Mouse (Mus musculus): ENCODE data around the gene Gm9970.

The Gm9970 gene

GRCm38 (mm10) chr5:31240637-31241521 is at the start of gene Gm9970, which contains the start of gene Nrbp1:
Gene Gm9970 (minus strand): TSS chr5:31241232.
Gene Nrbp1 (plus strand): TSS chr5:31240864.
- DNase-seq = peak; percentile 97 to 99

GRCm38 (mm10) chr5:31289626-31290230 is 48.7 kb upstream of the Gm9970 start:
- DNase-seq = no peak

DNA sequence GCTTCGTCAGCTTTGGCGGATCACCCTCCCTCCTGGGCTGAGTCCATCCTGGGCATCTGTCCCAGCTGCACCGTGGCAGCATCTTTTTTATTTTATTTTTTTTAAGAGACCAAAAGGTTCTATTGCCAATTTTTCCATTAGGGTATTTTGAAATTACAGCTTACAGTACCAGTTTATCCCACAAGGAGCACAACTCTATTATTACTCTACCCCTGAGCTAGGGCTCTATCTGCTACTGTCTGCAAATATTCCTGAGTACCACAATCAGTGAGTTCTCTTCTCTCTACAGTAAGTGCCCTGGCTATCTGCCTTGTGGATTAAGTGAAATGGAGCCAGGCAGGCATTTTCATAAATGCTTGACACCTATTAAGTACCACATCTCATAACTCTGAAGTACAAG is 47.6 kb upstream of the Gm9970 start:
- DNase-seq = no peak

DNA sequence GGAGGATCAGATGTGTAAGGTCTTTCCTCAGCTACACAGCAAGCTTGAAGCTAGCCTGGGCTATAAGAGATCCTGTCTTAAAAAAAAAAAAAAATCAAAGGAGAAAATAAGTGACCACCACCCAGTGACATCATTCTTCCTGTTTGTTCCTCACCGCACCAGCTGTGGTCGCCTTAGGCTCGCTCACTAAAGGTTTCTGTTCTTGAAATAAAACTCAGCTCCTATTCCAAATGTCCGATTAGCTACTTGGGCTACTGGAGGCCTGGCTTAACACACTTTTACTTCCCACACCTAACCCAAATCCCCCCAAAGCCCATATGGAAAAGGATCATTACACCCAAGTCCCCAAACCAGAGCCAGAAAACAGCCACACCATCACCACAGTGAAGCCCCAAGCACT is 47.2 kb upstream of the Gm9970 start:
- no peak for DNase-seq

GRCm38 (mm10) chr5:31279245-31279988 is 38.4 kb upstream of the Gm9970 start:
- no peak for DNase-seq

DNA sequence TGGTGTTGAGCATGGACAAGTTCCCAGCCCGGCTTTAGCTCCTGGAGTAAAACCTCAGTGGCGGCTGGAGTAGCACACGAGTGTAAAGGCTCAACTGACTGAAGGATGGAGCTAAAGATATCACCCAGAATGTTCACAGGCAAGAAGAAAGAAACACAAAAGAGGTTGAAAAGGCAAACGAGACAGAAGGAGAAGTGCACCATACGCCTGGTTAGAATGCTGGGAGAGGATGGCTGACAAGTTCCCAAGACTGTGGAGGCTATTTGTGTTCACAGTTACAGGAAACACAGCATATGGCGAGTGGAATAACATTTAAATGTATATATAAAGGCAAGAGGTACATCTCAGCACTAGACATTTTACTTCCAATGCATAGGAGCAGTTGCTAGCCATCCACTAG is 32.0 kb upstream of the Gm9970 start:
- DNase-seq = no peak

DNA sequence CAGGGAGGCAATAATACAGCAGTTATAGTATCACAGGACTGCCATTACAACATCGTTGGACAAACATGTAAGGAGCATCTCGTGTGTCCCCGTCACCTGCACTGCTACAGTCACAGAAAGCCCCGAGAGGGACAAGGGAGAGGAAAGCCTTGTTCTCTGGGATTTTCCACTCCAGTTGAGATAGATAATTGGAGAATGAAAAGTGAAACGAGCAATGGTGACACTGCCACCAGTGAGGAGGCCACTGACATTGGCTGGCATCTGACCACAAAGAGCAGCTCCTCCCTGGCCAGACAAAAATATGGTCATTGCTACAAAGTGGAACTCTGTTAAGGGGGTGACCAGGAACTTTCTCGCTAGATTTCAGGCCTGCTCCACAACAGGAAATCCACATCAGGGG is 26.7 kb upstream of the Gm9970 start:
- DNase-seq = no peak

- peak; percentile 62 to 76 for DNase-seq
These were observed 25.1 kb upstream of the Gm9970 start for GRCm38 (mm10) chr5:31266101-31266500.

GRCm38 (mm10) chr5:31257616-31258015 is 16.6 kb upstream of the Gm9970 start:
- no peak for DNase-seq

- DNase-seq = no peak
These were observed 14.9 kb upstream of the Gm9970 start for GRCm38 (mm10) chr5:31255971-31256370.

GRCm38 (mm10) chr5:31255381-31255780 is 14.3 kb upstream of the Gm9970 start:
- DNase-seq = no peak

GRCm38 (mm10) chr5:31254901-31255300 is 13.9 kb upstream of the Gm9970 start:
- no peak for DNase-seq

- DNase-seq = no peak
These were observed 13.4 kb upstream of the Gm9970 start for GRCm38 (mm10) chr5:31254452-31254851.

- DNase-seq = no peak
These were observed 12.8 kb upstream of the Gm9970 start for GRCm38 (mm10) chr5:31253806-31254205.

DNA sequence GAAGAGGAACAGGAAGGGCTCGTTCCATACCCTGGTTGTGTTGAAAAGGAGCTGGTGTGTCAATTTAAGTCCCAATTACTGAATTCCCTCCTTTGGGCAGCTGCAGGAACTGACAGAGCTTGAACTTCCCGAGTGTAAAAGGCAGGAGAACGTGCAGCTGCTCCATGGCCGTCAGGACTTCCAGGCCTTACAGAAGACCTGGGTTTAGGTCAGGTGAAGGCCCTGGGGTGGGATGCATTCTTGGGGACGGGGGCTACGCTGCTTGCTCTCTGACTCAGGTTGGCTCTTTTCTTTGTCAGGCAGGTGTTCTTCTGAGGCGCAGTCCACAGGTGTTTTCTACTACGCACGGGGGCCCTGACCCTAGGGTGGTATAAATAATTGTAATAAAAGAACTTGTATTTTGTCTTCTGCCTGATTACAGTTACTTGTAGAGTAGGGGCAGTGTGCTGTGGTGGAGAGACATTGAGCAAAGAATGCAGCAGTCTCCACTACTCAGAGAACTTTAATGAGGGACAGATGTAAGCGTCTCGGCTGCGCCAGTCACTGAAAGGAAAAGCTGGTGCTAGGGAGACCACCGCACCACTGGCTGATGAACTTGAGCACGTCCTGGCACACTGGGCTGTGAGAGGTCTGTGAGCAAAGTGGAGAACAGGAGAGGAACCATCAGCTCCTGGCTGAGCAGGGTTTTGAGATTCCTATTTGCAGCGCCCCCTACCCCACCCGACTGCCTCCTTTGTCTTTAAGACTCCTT is 11.9 kb upstream of the Gm9970 start:
- no peak for DNase-seq

DNA sequence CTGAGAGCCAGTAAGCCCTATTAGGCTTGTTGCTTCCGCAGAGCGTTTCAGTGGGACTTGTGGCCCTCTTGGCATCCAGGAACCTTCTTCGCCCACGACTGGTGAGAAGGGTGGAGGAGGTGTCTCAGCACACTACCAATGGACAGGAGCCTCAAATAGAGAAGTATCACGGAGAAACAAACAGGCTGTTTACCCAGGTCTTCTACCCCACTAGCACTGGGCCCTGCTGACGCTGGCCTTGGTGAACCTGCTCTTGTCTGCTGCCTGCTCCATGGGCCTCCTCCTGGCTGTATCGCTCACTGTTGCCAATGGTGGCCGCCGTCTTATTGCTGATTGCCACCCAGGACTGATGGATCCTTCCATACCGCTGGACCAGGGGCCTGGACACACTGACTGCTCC is 11.1 kb upstream of the Gm9970 start:
- no peak for DNase-seq

- peak; percentile 39 to 51 for DNase-seq
These were observed 10.6 kb upstream of the Gm9970 start, which contains the start of gene Krtcap3 for GRCm38 (mm10) chr5:31251541-31252101. Gene Krtcap3 (plus strand): TSS chr5:31251691.

GRCm38 (mm10) chr5:31250716-31251115 is 9.7 kb upstream of the Gm9970 start:
- no peak for DNase-seq

DNA sequence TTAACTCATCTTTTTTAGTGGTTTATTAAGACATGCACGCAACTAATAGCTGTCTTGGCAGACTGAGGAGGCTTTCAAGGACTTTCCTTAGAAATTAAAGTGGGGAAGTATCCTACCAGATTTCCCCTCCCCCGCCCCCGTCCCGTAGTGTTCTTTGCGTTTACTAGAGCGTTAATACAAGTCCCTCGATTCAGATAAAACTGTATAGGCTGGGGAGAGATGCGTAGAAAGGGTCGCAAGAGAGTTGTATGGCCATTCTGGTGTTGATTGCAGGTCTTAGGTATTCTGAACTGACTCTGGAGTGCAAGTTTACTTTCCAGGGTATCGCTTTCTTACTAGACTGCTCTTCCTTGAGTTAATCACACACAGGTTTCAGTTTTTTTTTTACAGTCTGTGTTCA is 1.2 kb upstream of the Gm9970 start:
- no peak for DNase-seq

DNA sequence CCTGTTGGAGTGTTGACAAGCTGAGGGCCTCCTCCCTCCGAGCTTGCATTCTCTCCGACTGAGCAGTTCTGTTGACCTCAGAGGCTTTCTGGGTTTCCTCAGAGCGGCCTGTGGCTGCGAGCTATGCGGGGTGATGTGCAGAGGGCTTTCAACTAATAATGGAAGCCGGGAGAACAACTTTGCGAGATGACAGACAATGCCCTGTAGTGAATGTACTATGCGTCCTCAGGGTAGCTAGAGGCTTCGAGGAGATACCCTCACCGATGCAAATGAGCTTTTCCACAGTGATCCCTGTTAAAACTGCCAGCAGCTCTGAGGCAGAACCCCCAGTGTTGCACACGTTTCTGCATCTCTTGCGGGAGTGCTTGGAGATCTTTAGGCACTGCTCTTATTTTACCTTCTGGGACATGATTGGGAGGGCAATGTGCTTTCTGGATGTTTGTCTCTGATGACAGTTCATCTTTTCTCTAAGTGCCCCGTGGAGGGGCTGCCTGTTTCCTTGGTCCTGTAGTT is 546 bp upstream of the Gm9970 start:
- DNase-seq = no peak

DNA sequence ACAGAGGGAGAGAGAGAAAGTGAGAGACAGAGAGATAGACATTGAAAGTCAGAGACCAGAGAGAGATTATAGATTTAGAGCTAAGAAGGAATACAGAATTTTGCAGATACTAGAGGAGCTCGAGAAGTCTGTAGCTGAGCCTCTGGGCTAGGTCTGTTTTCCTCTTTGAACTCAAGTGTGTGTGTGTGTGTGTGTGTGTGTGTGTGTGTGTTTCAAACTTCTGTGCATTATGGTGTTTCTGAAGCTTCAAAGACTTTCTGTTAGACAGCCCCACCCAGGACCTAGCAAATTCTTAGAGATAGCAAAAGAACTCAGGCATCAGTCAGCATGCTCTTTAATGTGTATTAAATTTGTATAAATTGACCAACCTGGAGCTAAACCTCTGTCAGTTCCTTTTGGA is 14.4 kb downstream of the Gm9970 start:
- no peak for DNase-seq

DNA sequence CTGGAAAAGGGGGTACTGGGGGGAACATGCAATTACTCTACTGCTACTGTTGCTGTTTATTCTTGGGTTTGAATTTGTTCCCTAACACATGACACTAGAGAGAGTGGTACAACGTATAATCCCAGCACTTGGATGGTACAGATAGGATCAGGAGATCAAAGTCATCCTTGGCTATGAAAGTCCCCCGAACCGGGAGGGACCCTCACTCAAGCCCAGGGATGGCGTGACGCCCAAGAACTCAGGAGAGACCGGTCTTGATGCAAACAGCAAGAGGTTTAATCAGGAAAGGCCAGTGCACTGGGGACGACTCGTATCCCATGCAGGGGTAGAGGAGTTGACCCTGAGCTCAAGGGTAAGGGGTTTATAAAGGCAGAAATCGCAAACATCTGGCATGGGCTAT is 18.3 kb downstream of the Gm9970 start:
- DNase-seq = peak in 1 of 2 experiments; percentile 17
